Mouse (Mus musculus): ENCODE results near the gene Tmcc1.
"Not testable (repeated sequence)": the region's sequence is repeated elsewhere in the genome, so short reads cannot be mapped to it uniquely, and the experiment has no call there.

The Tmcc1 gene

GRCm38 (mm10) chr6:116080756-116081155, 112.5 kb downstream of the Tmcc1 start:
- no peak for DNase-seq (ENCODE audit: inconsistent age in 2 of 2, low spot score in 1 of 2)

DNA sequence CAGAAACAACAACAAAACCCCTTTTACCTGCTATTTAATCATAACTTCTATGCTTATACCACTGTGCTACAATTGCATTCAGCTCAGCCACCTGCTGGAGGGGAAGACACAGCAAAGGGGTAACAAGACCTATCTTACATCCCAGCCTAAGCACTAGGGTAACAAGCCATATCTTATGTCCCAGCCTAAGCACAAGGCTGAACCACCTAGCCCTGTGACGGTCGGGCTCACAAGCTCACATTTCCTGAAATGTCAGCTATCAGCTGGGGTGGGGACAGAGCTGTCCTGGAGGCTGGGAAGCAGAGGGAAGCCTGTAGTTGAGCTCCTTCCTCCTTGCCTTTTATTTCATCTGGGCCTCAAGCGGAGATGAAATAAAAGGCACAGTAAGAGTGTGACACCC, 115.7 kb downstream of the Tmcc1 start:
- DNase-seq (ENCODE audit: inconsistent age in 2 of 2, low spot score in 1 of 2): no peak

GRCm38 (mm10) chr6:116074892-116075291, 118.4 kb downstream of the Tmcc1 start:
- DNase-seq (ENCODE audit: inconsistent age in 2 of 2, low spot score in 1 of 2): no peak

GRCm38 (mm10) chr6:116073610-116074009, 119.7 kb downstream of the Tmcc1 start:
- no peak for DNase-seq (ENCODE audit: inconsistent age in 2 of 2, low spot score in 1 of 2)

DNA sequence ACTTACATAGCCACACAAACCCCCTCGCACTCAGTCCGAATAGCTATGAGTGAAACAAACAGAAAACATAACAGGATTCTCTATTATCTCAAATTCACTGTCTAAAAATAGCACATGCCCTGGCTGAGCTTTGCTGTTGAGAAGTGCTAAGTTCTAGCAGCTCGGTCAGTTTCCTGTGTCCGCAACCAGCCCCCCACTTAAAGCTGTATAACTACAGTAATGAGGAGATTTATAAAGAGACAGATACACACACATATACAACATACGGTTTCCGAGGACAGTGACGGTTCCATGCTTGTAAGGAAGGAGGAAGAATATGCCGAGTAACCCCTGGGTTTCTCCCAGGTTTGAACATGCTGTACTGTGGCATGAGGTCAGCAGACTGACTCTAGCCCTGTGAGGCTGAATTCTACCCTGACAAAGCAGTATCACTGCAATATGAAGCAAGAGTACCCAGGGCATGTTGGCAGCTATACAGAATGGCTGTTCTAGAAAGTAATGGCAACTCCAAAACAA, 120.5 kb downstream of the Tmcc1 start:
- peak; percentile 35 to 78 for DNase-seq (ENCODE audit: inconsistent age in 2 of 2, low spot score in 1 of 2)

DNA sequence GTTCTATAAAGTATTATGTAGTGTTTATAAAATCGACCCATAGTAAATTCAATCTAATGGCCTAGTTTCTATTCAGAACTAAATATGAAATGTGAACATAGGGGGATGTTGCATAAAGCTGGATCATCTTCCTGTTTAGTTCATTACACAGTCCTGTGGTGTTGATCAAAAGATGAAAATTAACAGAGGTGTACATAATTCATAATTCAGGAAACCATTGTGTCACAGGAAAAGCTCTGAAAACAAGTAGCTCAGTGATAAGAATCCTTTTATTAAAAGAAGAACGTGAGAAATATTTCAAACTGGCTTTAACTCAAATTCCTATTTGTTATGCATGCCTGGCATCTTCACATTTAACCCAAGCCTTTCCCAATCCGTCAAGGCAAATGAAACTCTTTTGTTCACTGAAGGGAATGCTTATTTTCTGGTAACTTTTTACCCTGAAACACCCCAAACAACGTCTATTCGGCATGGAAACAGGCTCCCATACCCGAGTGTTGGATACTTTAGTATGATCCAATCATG, 121.0 kb downstream of the Tmcc1 start:
- DNase-seq (ENCODE audit: inconsistent age in 2 of 2, low spot score in 1 of 2): peak in 1 of 2 experiments; percentile 38

DNA sequence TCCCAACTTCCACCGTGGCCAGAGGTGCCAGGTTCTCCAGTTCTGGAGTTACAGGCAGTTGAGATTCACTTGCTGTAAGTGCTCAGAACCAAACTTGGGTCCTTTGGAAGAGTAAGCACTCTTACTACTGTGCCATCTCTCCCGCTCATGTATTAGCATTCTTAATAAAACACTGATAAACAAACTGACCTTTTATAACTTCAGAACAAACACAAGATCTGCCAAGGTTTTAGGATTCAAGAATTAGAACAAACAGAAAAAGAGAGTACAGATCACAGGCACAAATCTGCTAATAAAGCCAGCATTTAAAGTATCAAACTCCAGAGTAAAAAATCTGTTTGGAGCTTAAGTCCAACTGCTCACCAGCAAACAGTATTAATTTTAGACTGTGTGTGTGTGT, 121.5 kb downstream of the Tmcc1 start:
- DNase-seq (ENCODE audit: inconsistent age in 2 of 2, low spot score in 1 of 2): no peak

GRCm38 (mm10) chr6:116070558-116070957, 122.7 kb downstream of the Tmcc1 start:
- no peak for DNase-seq (ENCODE audit: inconsistent age in 2 of 2, low spot score in 1 of 2)

GRCm38 (mm10) chr6:116063516-116063915, 129.8 kb downstream of the Tmcc1 start:
- DNase-seq (ENCODE audit: inconsistent age in 2 of 2, low spot score in 1 of 2): no peak

DNA sequence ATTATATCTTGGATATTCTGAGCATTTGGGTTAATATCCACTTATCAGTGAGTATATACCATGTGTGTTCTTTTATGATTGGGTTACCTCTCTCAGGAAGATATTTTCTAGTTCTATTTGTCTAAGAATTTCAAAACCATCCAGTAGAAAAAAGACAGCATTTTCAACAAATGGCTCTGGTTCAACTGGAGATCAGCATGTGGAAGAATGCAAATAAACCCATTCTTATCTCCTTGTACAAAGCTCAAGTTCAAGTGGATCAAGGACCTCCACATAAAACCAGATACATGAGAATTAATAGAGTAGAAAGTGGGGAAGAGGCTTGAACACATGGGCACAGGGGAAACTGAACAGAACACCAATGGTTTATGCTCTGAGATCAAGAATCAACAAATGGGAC, 133.7 kb downstream of the Tmcc1 start:
- DNase-seq (ENCODE audit: inconsistent age in 2 of 2, low spot score in 1 of 2): not testable (repeated sequence)

DNA sequence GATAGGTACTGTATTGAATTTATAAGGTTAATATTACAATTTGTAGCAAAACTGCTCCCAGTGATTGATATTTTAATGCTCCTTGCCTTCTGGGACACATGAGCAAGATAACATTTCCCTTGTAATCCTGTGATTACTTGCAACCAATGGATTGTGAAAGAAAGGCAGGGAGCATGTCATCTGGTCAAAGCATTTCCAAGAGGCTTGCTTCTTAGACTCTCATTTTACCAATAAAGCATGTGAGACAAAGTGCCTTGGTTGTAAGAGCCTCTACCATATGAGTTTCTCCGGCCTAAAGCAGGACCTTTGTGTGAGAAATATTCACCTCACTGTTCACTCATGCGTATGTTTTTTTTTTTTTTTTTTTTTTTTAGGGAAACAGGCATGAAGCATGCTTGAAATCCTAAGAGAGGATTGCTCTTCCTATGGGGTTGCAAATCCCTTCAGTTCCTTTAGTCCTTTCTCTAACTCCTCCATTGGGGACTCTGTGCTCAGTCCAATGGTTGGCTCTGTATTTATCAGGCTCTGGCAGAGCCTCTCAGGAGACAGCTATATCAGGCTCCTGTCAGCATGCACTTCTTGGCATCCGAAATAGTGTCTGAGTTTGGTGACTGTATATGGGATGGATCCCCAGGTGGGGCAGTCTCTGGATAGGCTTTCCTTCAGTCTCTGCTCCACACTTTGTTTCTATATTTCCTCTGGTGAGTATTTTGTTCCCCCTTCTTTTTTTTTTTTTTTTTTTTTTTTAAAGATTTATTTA, 134.6 kb downstream of the Tmcc1 start:
- DNase-seq (ENCODE audit: inconsistent age in 2 of 2, low spot score in 1 of 2): no peak

- no peak for DNase-seq (ENCODE audit: inconsistent age in 2 of 2, low spot score in 1 of 2)
These were observed 136.5 kb downstream of the Tmcc1 start for GRCm38 (mm10) chr6:116056676-116057264.

DNA sequence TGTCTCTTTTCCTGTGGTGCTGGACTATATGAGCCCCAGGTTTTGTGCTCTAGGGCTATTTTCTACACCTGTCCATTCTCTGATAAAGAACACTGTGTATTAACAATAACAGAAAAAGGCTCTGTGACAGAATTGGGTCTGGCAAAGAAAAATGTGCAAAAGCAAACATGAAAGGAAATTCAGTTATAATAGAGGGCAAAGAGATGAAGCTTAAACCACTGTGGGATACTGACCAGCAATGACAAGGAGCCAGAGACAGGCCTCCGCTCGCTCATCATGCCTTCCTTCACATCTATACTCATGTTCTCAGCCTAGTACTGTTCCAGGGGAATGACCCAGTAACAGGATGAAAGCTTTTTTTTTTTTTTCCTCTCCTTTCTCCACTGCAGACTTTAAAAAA, 137.5 kb downstream of the Tmcc1 start:
- no peak for DNase-seq (ENCODE audit: inconsistent age in 2 of 2, low spot score in 1 of 2)

- peak; percentile 49 to 84 for DNase-seq (ENCODE audit: inconsistent age in 2 of 2, low spot score in 1 of 2)
These were observed 138.2 kb downstream of the Tmcc1 start for GRCm38 (mm10) chr6:116055001-116055471.

DNA sequence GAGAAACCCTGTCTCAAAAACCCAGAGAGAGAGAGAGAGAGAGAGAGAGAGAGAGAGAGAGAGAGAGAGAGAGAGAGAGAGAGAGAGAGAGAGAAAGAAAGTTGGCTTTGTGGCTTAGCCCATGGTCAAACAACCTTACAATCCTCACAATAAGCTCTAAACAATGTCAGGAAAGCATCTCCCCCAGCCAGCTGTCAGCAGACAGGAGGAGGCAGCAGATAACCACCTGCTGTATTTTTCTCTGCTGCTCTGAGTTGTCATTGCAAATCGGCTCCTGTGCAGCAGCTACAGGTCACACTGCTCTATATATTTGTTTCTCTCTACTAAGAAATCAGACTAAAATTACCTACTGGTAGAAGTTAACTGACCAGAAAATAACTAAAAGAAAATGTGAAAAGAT, 145.4 kb downstream of the Tmcc1 start:
- no peak for DNase-seq (ENCODE audit: inconsistent age in 2 of 2, low spot score in 1 of 2)

- peak in 1 of 2 experiments; percentile 57 for DNase-seq (ENCODE audit: inconsistent age in 2 of 2, low spot score in 1 of 2)
These were observed 145.9 kb downstream of the Tmcc1 start for GRCm38 (mm10) chr6:116047366-116047765.

- no peak for DNase-seq (ENCODE audit: inconsistent age in 2 of 2, low spot score in 1 of 2)
These were observed 149.2 kb downstream of the Tmcc1 start for GRCm38 (mm10) chr6:116044039-116044438.

DNA sequence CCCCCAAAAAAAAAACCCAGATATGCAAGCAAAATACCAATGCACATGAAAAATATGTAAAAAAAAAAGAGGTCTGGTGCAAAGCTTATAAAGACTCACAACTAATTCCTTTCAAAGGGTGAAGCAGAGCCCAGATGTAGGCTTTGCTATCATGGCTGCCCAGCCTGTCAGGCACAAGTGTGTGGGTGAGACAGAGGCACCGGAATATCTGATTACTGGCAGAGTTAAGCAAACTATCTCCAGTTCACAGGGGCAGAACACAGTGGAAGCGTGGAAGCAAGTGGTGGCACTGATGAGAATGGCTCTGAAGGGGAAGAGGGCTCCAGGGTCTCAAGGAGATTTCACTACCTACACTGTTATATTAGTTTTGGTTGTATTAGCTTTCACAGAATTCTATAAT, 155.1 kb downstream of the Tmcc1 start:
- no peak for DNase-seq (ENCODE audit: inconsistent age in 2 of 2, low spot score in 1 of 2)

GRCm38 (mm10) chr6:116037281-116037831, 155.9 kb downstream of the Tmcc1 start:
- DNase-seq (ENCODE audit: inconsistent age in 2 of 2, low spot score in 1 of 2): peak; percentile 41 to 84

- no peak for DNase-seq (ENCODE audit: inconsistent age in 2 of 2, low spot score in 1 of 2)
These were observed 156.7 kb downstream of the Tmcc1 start for GRCm38 (mm10) chr6:116036555-116036954.

DNA sequence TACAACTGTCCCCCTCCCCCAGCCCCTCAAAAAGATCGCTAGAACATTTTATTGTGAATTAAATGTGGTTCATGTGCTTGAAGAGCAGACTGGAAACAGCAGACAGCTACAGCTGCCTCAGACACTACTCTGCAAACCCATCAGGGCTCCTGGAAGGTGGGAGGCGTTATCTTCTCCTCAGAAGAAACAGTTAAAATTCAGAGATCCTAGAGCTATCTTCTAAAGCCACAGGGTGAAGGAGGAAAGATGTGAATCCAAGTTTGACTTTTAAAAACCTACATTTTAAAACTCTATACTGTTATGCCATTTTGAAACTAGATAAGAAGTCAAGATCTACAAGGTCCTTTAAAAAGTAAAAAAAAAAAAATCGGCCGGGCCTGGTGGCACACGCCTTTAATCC, 162.2 kb downstream of the Tmcc1 start:
- no peak for DNase-seq (ENCODE audit: inconsistent age in 2 of 2, low spot score in 1 of 2)

GRCm38 (mm10) chr6:116024666-116025065, 168.6 kb downstream of the Tmcc1 start:
- no peak for DNase-seq (ENCODE audit: inconsistent age in 2 of 2, low spot score in 1 of 2)
